Mouse (Mus musculus) heart, postnatal 0 days (tissue): Measurements from ENCODE around the gene Nppa. TPM values are rescaled to one million over a fixed set of nuclear protein-coding genes. Genes with fewer than 3 reads are reported as not detected.

ENCODE experiments used
- ATAC-seq: fragments of 200-750 bp; cut with Nextera tagmentation; 2 replicates; pipeline ENCODE4 v1.8.0; 2017; ENCODE audit warnings: low read depth, moderate number of reproducible peaks, moderate library complexity; ENCODE audit not compliant: insufficient read depth
- DNase-seq: peaks from one replicate; pipeline ENCODE4 v3.0.0-alpha.2; 2016; ENCODE audit warnings: low spot score
- H3K27ac ChIP-seq: fragments of 300-500 bp; sonication (generic); 2 replicates; pipeline ENCODE4 v1.5.1; 2014; ENCODE audit warnings: low read depth, mild to moderate bottlenecking
- H3K27me3 ChIP-seq: fragments of 300-500 bp; sonication (generic); 2 replicates; pipeline ENCODE4 v1.6.1; 2014; ENCODE audit warnings: low read length, mixed read lengths; ENCODE audit not compliant: control insufficient read depth, insufficient read depth
- H3K36me3 ChIP-seq: fragments of 300-500 bp; sonication (generic); replicated peaks from 2 replicates; pipeline ENCODE4 v1.6.1; 2014; ENCODE audit warnings: low read length, mixed read lengths; ENCODE audit not compliant: control insufficient read depth, insufficient read depth
- H3K4me1 ChIP-seq: fragments of 300-500 bp; sonication (generic); 2 replicates; pipeline ENCODE4 v1.6.1; 2014; ENCODE audit warnings: antibody characterized with exemption; ENCODE audit not compliant: control insufficient read depth, insufficient read depth
- H3K4me2 ChIP-seq: fragments of 300-500 bp; sonication (generic); 2 replicates; pipeline ENCODE4 v1.6.1; 2014; ENCODE audit warnings: low read depth, mild to moderate bottlenecking, low read length, moderate library complexity
- H3K4me3 ChIP-seq: fragments of 300-500 bp; sonication (generic); 2 replicates; pipeline ENCODE4 v1.5.1; 2014; ENCODE audit warnings: low read depth, low read length
- H3K9ac ChIP-seq: fragments of 300-500 bp; sonication (generic); replicated peaks from 2 replicates; pipeline ENCODE4 v1.6.1; 2014; ENCODE audit warnings: low read depth, low read length, mixed read lengths
- H3K9me3 ChIP-seq: fragments of 300-500 bp; sonication (generic); replicated peaks from 2 replicates; pipeline ENCODE4 v1.6.1; 2016; ENCODE audit warnings: low read length; ENCODE audit not compliant: control insufficient read depth
- CTCF ChIP-seq: IDR thresholded peaks from 2 replicates; pipeline ENCODE4 v1.5.1; 2016; ENCODE audit warnings: antibody characterized with exemption, control low read depth, low read depth
- EP300 ChIP-seq: IDR thresholded peaks from 2 replicates; pipeline ENCODE4 v1.6.1; 2016; ENCODE audit warnings: antibody characterized with exemption, low read depth
- WGBS: fragments of 180-500 bp; shearing (Covaris S2); extraction: QIAGEN DNeasy Blood & Tissue Kit; methylation state at CpG from one replicate; pipeline ENCODE4 v1.1.7; 2014; 5-methylcytosine and 5-hydroxymethylcytosine counted together
- polyA plus RNA-seq: library from polyadenylated mRNA; unstranded; fragments of >200 nt; fragmentation: Nextera tagmentation; extraction: Ambion mirVana; gene quantifications from 2 replicates; pipeline ENCODE4 v1.2.1, GENCODE M21; 2015
- total RNA-seq: library from RNA; depleted of rRNA; stranded (reverse); fragments of >200 nt; gene quantifications from 2 replicates; pipeline ENCODE4 v1.2.3, GENCODE M21; 2014; ENCODE audit warnings: low replicate concordance; rRNA removed

The Nppa gene
- total RNA-seq (2,556 and 3,370 TPM in 2 replicates), polyA plus RNA-seq (9,636 and 10,119 TPM in 2 replicates)

- peak; percentile 80 for ATAC-seq
- no peaks in the 10 kb centered on the region for H3K9me3 ChIP-seq
- DNase-seq = peak; percentile 58
- TF ChIP-seq CTCF = no peak
- peak; percentile 90 for TF ChIP-seq EP300
- WGBS = 14% methylated on average over 12 of the region's 12 CpGs
- peaks cover 3% of the 10 kb centered on the region; the same call in 1 of the 2 replicates for H3K36me3 ChIP-seq
- H3K4me2 ChIP-seq = peak within 1 kb of the TSS; percentile 14
- peaks cover 16% of the 10 kb centered on the region for H3K4me1 ChIP-seq
- H3K27ac ChIP-seq = peak within 1 kb of the TSS; percentile 36
- peak within 1 kb of the TSS; percentile 18 for H3K4me3 ChIP-seq
- H3K9ac ChIP-seq = peak within 1 kb of the TSS; percentile 31
- no peaks in the 10 kb centered on the region for H3K27me3 ChIP-seq
Measured at GRCm38 (mm10) chr4:148000202-148000772, at the start of gene Nppa. Nppa (plus strand) TSS chr4:148000722.

GRCm38 (mm10) chr4:147953590-147953989 lies 46.9 kb upstream of the Nppa start:
- TF ChIP-seq CTCF (peak; percentile 66), EP300 (no peak)
- 3% methylated on average over 4 of the region's 4 CpGs for WGBS
- Histone ChIP-seq H3K27ac (no peak overlapping the region), H3K4me1 (no peaks in the 10 kb centered on the region), H3K36me3 (0 out of 2 replicates have a peak, but pooled peaks cover 5% of the 10 kb centered on the region), H3K9ac (no peak overlapping the region), H3K9me3 (no peaks in the 10 kb centered on the region), H3K4me2 (no peak overlapping the region), H3K4me3 (no peak overlapping the region), H3K27me3 (no peaks in the 10 kb centered on the region)
- DNase-seq (peak; percentile 55), ATAC-seq (peak; percentile 49; the same call in 1 of the 2 replicates)

- no peak for DNase-seq
Measured at GRCm38 (mm10) chr4:147957141-147957540, 43.4 kb upstream of the Nppa start.

GRCm38 (mm10) chr4:147959881-147960831 lies 40.4 kb upstream of the Nppa start:
- WGBS = 26% methylated on average over 6 of the region's 6 CpGs
- Histone ChIP-seq H3K4me3 (no peak overlapping the region), H3K4me1 (0 out of 2 replicates have a peak, but pooled peaks cover 12% of the 10 kb centered on the region), H3K9me3 (no peaks in the 10 kb centered on the region), H3K4me2 (no peak overlapping the region), H3K36me3 (no peaks in the 10 kb centered on the region), H3K27me3 (no peaks in the 10 kb centered on the region), H3K27ac (no peak overlapping the region), H3K9ac (no peak overlapping the region)
- TF ChIP-seq EP300 = no peak
- peak; percentile 99 for TF ChIP-seq CTCF
- peak; percentile 86 for DNase-seq
- ATAC-seq = peak; percentile 64

More at GRCm38 (mm10) chr4:147957141-147957540, 43.4 kb upstream of the Nppa start:
- Histone ChIP-seq H3K27me3 (no peaks in the 10 kb centered on the region), H3K4me2 (no peak overlapping the region), H3K36me3 (no peaks in the 10 kb centered on the region), H3K4me3 (no peak overlapping the region), H3K27ac (no peak overlapping the region), H3K9me3 (no peaks in the 10 kb centered on the region), H3K4me1 (no peaks in the 10 kb centered on the region), H3K9ac (no peak overlapping the region)
- TF ChIP-seq EP300 (no peak), CTCF (no peak)
- ATAC-seq = no peak
- 35% methylated on average over 11 of the region's 11 CpGs for WGBS

- no peak overlapping the region for H3K4me2 ChIP-seq
- H3K9me3 ChIP-seq = no peaks in the 10 kb centered on the region
- no peak overlapping the region for H3K9ac ChIP-seq
- DNase-seq = peak; percentile 56
- no peak overlapping the region for H3K4me3 ChIP-seq
- ATAC-seq = peak; percentile 44
- WGBS = 35% methylated on average over 6 of the region's 6 CpGs
- no peaks in the 10 kb centered on the region for H3K27me3 ChIP-seq
- H3K27ac ChIP-seq = peak overlapping the region; percentile 90
- no peak for TF ChIP-seq CTCF
- TF ChIP-seq EP300 = no peak
- peaks cover 29% of the 10 kb centered on the region; the same call in 1 of the 2 replicates for H3K4me1 ChIP-seq
- H3K36me3 ChIP-seq = no peaks in the 10 kb centered on the region
Measured at GRCm38 (mm10) chr4:147962781-147963180, 37.7 kb upstream of the Nppa start.
